Mouse (Mus musculus) intestine, embryonic 14.5 days (tissue): ENCODE measurements at regions not wholly inside any gene's neighbourhood (a gene's known extent, or its start where the extent isn't known, plus 50 kb on each side); places are given as distances from the start of the nearest gene placed in this dataset.
"Not testable (repeated sequence)": the region's sequence is repeated elsewhere in the genome, so short reads cannot be mapped to it uniquely, and the experiment has no call there.

Experiments
- ATAC-seq: fragments of 200-750 bp; cut with Nextera tagmentation; replicated peaks from 2 replicates; pipeline ENCODE4 v1.8.0; 2017; ENCODE audit warnings: low read depth, moderate number of reproducible peaks, moderate TSS enrichment, moderate library complexity; ENCODE audit not compliant: low FRiP score, low TSS enrichment
- DNase-seq: peaks from one replicate; pipeline ENCODE4 v3.0.0-alpha.2; 2018; ENCODE audit warnings: low spot score
- H3K27ac ChIP-seq: fragments of 300-500 bp; sonication (generic); 2 replicates; pipeline ENCODE4 v1.5.1; 2014; ENCODE audit warnings: low read depth, mild to moderate bottlenecking, control low read depth
- H3K27me3 ChIP-seq: fragments of 300-500 bp; sonication (generic); replicated peaks from 2 replicates; pipeline ENCODE4 v1.6.1; 2014; ENCODE audit warnings: low read length, control low read depth; ENCODE audit not compliant: control insufficient read depth, insufficient read depth
- H3K36me3 ChIP-seq: fragments of 300-500 bp; sonication (generic); 2 replicates; pipeline ENCODE4 v1.6.1; 2014; ENCODE audit warnings: low read length, control low read depth; ENCODE audit not compliant: control insufficient read depth, insufficient read depth
- H3K4me1 ChIP-seq: fragments of 300-500 bp; sonication (generic); replicated peaks from 2 replicates; pipeline ENCODE4 v1.6.1; 2014; ENCODE audit warnings: low read length, control low read depth, mixed read lengths; ENCODE audit not compliant: control insufficient read depth, insufficient read depth
- H3K4me2 ChIP-seq: fragments of 300-500 bp; sonication (generic); 2 replicates; pipeline ENCODE4 v1.6.1; 2014; ENCODE audit warnings: low read length
- H3K4me3 ChIP-seq: fragments of 300-500 bp; sonication (generic); 2 replicates; pipeline ENCODE4 v1.5.1; 2014; ENCODE audit warnings: low read depth, low read length, control low read depth, mixed read lengths
- H3K9ac ChIP-seq: fragments of 300-500 bp; sonication (generic); 2 replicates; pipeline ENCODE4 v1.6.1; 2014; ENCODE audit warnings: mild to moderate bottlenecking, low read length
- H3K9me3 ChIP-seq: fragments of 300-500 bp; sonication (generic); 2 replicates; pipeline ENCODE4 v1.6.1; 2016; ENCODE audit warnings: low read length, control low read depth; ENCODE audit not compliant: control insufficient read depth
- WGBS: fragments of 180-500 bp; shearing (Covaris S2); extraction: QIAGEN DNeasy Blood & Tissue Kit; methylation state at CpG from one replicate; pipeline ENCODE4 v1.1.7; 2014; 5-methylcytosine and 5-hydroxymethylcytosine counted together

DNA sequence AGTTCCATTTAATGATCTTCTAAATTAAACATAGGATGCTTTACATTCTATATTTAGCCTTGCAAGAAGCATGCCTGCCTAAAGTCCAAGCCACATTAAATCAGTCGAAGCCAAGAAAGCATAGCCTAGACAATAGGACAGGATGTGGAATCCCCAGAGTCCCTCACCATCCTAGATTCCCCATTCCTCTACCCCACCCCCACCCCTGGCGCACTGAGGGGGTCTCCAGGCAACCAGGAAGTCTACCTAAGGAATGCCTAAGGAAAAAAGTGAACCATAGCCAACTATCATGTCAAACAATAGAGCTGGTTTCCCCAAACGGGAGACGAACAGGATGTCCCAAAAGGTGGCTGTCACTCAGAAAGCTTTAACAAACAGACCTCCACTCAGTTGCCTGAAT is 172.5 kb upstream of the Phyhipl start:
- ATAC-seq, result no peak
- WGBS, result 73% methylated on average over 4 of the region's 4 CpGs
- Histone ChIP-seq H3K4me3 (no peak overlapping the region), H3K9me3 (no peaks in the 10 kb centered on the region), H3K36me3 (no peaks in the 10 kb centered on the region), H3K27me3 (no peaks in the 10 kb centered on the region), H3K4me2 (no peak overlapping the region), H3K4me1 (no peaks in the 10 kb centered on the region), H3K9ac (no peak overlapping the region), H3K27ac (no peak overlapping the region)
- DNase-seq, result no peak

DNA sequence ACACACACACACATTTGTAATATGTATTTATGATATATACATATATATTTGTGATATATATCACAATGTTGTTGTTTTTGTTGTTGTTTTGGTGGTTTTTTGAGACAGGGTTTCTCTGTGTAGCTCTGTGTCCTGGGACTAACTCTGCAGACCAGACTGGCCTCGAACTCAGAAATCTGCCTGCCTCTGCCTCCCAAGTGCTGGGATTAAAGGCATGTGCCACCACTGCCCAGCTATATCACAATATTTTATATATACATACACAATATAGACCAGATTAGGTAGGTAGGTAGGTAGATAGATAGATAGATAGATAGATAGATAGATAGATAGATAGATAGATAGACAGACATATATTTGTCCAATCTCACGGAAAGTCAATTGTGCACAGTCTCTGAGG is 171.8 kb upstream of the Phyhipl start:
- H3K27me3 ChIP-seq, H3K4me1 ChIP-seq, H3K36me3 ChIP-seq, ATAC-seq, H3K27ac ChIP-seq, H3K9me3 ChIP-seq, H3K4me3 ChIP-seq, H3K9ac ChIP-seq, H3K4me2 ChIP-seq, DNase-seq: not testable (repeated sequence)
- WGBS, result 95% methylated on average over 2 of the region's 2 CpGs

DNA sequence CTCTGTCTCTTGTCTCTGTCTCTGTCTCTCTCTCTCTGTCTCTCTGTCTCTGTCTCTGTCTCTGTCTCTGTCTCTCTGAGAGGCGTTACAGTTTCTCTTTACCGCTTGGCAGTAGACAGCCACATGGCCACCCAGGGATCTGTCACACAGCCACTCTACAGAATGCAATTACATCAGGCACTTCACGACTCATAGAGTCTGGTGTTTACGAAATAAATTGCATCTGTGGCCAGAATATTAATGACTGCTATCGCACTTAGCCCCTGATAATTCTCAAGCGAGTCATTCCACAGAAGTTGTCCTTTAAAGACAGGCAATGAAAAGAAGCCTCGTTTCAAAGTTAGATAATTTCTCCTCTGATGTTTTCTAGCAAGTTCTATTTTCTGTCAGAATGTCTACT is 170.9 kb upstream of the Phyhipl start:
- Histone ChIP-seq H3K4me1 (no peaks in the 10 kb centered on the region), H3K9ac (no peak overlapping the region), H3K27ac (no peak overlapping the region), H3K4me2 (no peak overlapping the region), H3K9me3 (no peaks in the 10 kb centered on the region), H3K27me3 (no peaks in the 10 kb centered on the region), H3K36me3 (no peaks in the 10 kb centered on the region), H3K4me3 (no peak overlapping the region)
- DNase-seq, result no peak
- no peak for ATAC-seq
- 73% methylated on average over 7 of the region's 7 CpGs for WGBS

DNA sequence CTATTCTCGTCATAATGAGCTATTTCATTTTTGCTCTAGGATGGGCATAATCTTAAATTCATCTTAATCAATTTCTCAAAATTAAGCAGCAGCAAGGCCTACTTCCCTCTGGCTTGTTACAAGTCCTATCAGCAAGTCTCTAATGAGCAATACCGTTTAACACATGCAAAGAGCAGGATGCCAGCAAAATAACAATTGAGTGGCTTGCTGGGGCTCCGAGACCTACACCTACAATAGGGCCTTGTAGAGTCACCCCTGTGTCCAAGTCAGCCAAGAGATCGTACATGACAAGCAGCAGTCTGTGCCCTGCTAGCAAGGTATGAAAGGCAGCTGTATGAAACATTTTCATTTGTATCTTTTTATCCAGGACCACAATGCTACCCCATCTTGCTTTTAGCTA is 169.7 kb upstream of the Phyhipl start:
- H3K27ac ChIP-seq, result no peak overlapping the region
- no peak overlapping the region for H3K4me2 ChIP-seq
- H3K9ac ChIP-seq, result no peak overlapping the region
- no peaks in the 10 kb centered on the region for H3K9me3 ChIP-seq
- 90% methylated on average over 4 of the region's 4 CpGs for WGBS
- no peaks in the 10 kb centered on the region for H3K4me1 ChIP-seq
- ATAC-seq, result no peak
- no peak overlapping the region for H3K4me3 ChIP-seq
- no peak for DNase-seq
- H3K36me3 ChIP-seq, result no peaks in the 10 kb centered on the region
- H3K27me3 ChIP-seq, result no peaks in the 10 kb centered on the region

DNA sequence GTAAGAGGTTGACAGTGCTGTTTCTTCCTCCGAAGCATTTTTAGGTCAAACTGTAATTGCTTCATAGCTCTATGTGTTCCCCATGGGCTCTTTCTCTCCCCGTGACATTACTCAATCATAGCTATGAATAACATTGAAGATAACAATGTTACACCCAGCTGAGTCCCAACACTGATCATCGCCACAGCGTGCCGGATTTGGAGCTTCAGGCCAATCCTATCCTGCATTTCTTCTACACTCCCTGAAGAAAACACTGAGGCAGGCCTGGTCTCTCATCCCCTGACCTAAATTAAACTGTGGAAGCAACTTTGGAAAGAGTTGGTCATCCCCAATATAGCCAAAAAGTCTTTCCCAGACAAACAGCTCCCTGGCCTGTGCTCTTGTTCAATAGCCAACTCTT is 168.7 kb upstream of the Phyhipl start:
- no peak overlapping the region for H3K27ac ChIP-seq
- H3K4me3 ChIP-seq, result no peak overlapping the region
- ATAC-seq (no peak), DNase-seq (no peak)
- no peaks in the 10 kb centered on the region for H3K36me3 ChIP-seq
- WGBS, result 91% methylated on average over 5 of the region's 5 CpGs
- H3K9me3 ChIP-seq, result no peaks in the 10 kb centered on the region
- H3K9ac ChIP-seq, result no peak overlapping the region
- no peak overlapping the region for H3K4me2 ChIP-seq
- H3K27me3 ChIP-seq, result no peaks in the 10 kb centered on the region
- no peaks in the 10 kb centered on the region for H3K4me1 ChIP-seq

DNA sequence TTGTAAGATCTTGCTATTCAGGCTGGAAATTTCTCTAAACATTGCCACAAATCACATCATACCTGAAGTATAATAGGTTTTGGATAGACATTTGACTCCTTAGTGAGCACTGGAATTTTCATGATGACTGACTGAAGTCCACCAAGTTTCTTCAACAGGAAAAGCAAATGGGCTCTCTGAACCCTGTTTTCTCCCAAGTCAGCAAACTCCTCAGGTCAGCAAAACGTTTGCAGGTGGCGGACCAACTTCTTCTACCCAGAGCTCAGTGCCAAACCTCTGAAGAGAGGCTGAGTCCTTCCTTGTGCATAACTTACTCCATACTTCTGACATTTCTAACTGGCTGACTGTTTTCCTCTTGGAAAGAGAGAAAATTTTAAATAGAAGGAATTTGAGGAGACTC is 164.2 kb upstream of the Phyhipl start:
- no peak overlapping the region for H3K27ac ChIP-seq
- 80% methylated on average over 2 of the region's 2 CpGs for WGBS
- H3K9ac ChIP-seq, result no peak overlapping the region
- no peak overlapping the region for H3K4me3 ChIP-seq
- H3K4me1 ChIP-seq, result no peaks in the 10 kb centered on the region
- H3K4me2 ChIP-seq, result no peak overlapping the region
- DNase-seq (no peak), ATAC-seq (no peak)
- no peaks in the 10 kb centered on the region for H3K27me3 ChIP-seq
- no peaks in the 10 kb centered on the region for H3K9me3 ChIP-seq
- H3K36me3 ChIP-seq, result no peaks in the 10 kb centered on the region

DNA sequence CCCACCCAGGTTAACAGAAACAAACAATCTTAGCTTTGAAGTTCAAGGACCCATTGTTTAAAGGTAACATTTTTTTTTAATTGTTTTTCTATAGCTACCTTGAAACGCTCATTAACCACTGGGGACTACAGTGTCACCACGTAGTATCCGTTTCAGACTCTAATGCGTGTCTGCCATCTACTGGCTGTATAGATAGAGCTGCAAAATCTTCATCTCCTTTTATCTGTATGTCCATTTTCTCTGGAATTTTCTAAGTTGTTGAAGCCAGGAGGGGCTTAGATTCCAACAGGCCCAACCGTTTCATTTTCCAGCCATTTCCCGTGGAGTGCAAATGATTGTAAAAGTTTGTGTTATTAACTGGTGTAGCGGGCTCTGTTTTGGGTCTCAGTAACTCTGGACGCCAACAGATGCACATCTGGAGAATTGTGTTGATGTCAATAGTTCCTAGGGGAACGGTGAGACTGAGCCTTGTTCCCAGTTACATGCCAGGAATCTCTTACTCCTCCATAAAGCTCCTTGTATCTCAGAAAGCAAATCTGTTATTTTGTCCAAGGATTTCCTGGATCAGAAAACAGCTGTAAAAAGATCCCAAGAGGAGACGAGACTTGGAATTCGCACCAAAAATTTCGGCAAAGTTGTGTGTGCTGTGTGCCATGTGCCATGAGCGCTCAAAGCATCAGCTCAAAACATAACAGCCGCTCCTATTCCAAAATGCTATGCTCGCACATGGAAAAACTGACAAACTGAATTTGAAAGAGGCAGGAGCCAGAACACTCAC is 158.8 kb upstream of the Phyhipl start:
- no peak for ATAC-seq
- Histone ChIP-seq H3K4me2 (no peak overlapping the region), H3K27ac (no peak overlapping the region), H3K27me3 (no peaks in the 10 kb centered on the region), H3K9me3 (no peaks in the 10 kb centered on the region), H3K4me3 (no peak overlapping the region), H3K4me1 (no peaks in the 10 kb centered on the region), H3K9ac (no peak overlapping the region), H3K36me3 (no peaks in the 10 kb centered on the region)
- DNase-seq, result no peak
- 61% methylated on average over 15 of the region's 15 CpGs for WGBS

DNA sequence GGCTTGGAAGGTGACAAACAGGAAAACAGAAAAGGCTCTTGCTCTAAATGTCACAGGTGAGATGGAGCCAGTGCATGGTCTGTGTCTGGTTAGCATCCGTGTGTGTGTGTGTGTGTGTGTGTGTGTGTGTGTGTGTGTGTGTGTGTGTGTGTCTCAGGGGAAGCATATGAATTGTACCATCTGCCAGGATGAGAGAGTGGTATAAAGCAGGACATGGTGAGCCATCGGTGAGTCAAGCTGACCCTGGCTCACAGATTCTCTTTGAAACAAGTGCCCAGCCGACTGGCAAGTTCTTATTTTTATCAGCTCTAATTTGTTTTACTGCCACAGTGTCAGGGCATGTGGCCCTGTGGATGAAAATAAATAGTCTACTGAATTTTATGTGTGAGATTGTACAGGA is 153.6 kb upstream of the Phyhipl start:
- DNase-seq (no peak), ATAC-seq (no peak)
- WGBS, result 58% methylated on average over 3 of the region's 3 CpGs
- Histone ChIP-seq H3K4me1 (no peaks in the 10 kb centered on the region), H3K4me2 (no peak overlapping the region), H3K27me3 (no peaks in the 10 kb centered on the region), H3K9me3 (no peaks in the 10 kb centered on the region), H3K27ac (no peak overlapping the region), H3K36me3 (no peaks in the 10 kb centered on the region), H3K9ac (no peak overlapping the region), H3K4me3 (no peak overlapping the region)

DNA sequence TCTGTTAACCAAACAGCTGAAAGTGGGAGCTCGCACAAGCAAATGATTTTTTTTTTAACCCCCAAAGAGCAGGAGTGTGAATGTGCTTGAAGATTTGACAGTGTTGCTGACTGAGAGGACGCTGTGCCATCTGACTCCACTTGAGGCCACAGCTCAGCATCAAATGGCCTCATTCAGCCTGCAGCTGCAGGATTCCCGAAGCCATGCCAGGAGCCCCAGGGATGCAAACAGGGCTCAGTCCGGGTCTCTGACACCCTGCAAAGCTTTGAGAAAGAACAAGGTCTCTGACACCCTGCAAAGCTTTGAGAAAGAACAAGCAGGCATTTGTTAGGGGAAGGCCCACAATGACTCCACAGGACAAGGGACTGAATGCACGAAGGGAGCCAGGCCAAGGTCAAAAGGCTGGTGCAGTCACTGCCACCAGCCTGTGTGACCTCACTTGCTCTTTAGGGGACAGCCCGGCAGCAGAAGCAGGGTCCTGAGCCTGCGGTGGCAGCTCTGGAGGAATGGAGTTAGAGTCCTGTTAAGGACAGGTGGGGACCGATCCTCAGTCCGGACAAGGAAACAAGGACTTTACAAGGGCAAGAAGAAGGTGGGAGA is 151.1 kb upstream of the Phyhipl start:
- ATAC-seq, result no peak
- no peaks in the 10 kb centered on the region for H3K9me3 ChIP-seq
- 56% methylated on average over 9 of the region's 9 CpGs for WGBS

More for the DNA sequence above, 151.1 kb upstream of the Phyhipl start:
- Histone ChIP-seq H3K27ac (no peak overlapping the region), H3K36me3 (no peaks in the 10 kb centered on the region), H3K4me3 (no peak overlapping the region), H3K4me1 (no peaks in the 10 kb centered on the region), H3K9ac (no peak overlapping the region), H3K27me3 (no peaks in the 10 kb centered on the region), H3K4me2 (no peak overlapping the region)
- DNase-seq, result no peak
